Mouse (Mus musculus) ES-E14 (cell line): ENCODE measurements around the gene Ebf1.

Experiments used
- CHD2 ChIP-seq: IDR thresholded peaks from 2 replicates; pipeline ENCODE4 v1.6.1; 2014; ENCODE audit warnings: mild to moderate bottlenecking, low read depth, low read length, inconsistent platforms
- HCFC1 ChIP-seq: IDR thresholded peaks from 2 replicates; pipeline ENCODE4 v1.6.1; 2012; ENCODE audit warnings: low read length, inconsistent platforms, borderline replicate concordance; ENCODE audit not compliant: insufficient read depth
- MAFK ChIP-seq: IDR thresholded peaks from 2 replicates; pipeline ENCODE4 v1.6.1; 2014; ENCODE audit warnings: mild to moderate bottlenecking, low read depth, low read length, inconsistent platforms; ENCODE audit not compliant: insufficient read depth
- ZC3H11A ChIP-seq: IDR thresholded peaks from 2 replicates; pipeline ENCODE4 v1.6.1; 2012; ENCODE audit warnings: low read depth, mild to moderate bottlenecking, inconsistent platforms, low read length, borderline replicate concordance
- ZNF384 ChIP-seq: IDR thresholded peaks from 2 replicates; pipeline ENCODE4 v1.6.1; 2012; ENCODE audit warnings: low read depth, low read length, inconsistent platforms

GRCm38 (mm10) chr11:44923868-44924508, 306.9 kb downstream of the Ebf1 start:
- no peak for TF ChIP-seq CHD2
- no peak for TF ChIP-seq MAFK
- TF ChIP-seq ZNF384: no peak
- no peak for TF ChIP-seq ZC3H11A
- TF ChIP-seq HCFC1: no peak
